Mouse (Mus musculus) forebrain, embryonic 16.5 days (tissue): ENCODE measurements at regions not wholly inside any gene's neighbourhood (a gene's known extent, or its start where the extent isn't known, plus 50 kb on each side); places are given as distances from the start of the nearest gene placed in this dataset.
A peak's percentile ranks its signal among the peaks of the same experiment; 100 is the strongest.

Source experiments
- ATAC-seq: fragments of 200-750 bp; cut with Nextera tagmentation; 2 replicates; pipeline ENCODE4 v1.8.0; 2017; ENCODE audit warnings: mild to moderate bottlenecking, moderate library complexity
- H3K27ac ChIP-seq: fragments of 300-500 bp; sonication (generic); 2 replicates; pipeline ENCODE4 v1.5.1; 2014; ENCODE audit warnings: low read length, control low read depth
- H3K27me3 ChIP-seq: fragments of 300-500 bp; sonication (generic); replicated peaks from 2 replicates; pipeline ENCODE4 v1.6.1; 2014; ENCODE audit warnings: low read length; ENCODE audit not compliant: control insufficient read depth, insufficient read depth
- H3K36me3 ChIP-seq: fragments of 300-500 bp; sonication (generic); 2 replicates; pipeline ENCODE4 v1.6.1; 2014; ENCODE audit not compliant: control insufficient read depth, insufficient read depth
- H3K4me1 ChIP-seq: fragments of 300-500 bp; sonication (generic); replicated peaks from 2 replicates; pipeline ENCODE4 v1.6.1; 2014; ENCODE audit warnings: low read length; ENCODE audit not compliant: control insufficient read depth, insufficient read depth
- H3K4me2 ChIP-seq: fragments of 300-500 bp; sonication (generic); 2 replicates; pipeline ENCODE4 v1.6.1; 2014; ENCODE audit warnings: mild to moderate bottlenecking, low read length, control low read depth
- H3K4me3 ChIP-seq: fragments of 300-500 bp; sonication (generic); replicated peaks from 2 replicates; pipeline ENCODE4 v1.5.1; 2014; ENCODE audit warnings: mild to moderate bottlenecking, low read length, control low read depth
- H3K9ac ChIP-seq: fragments of 300-500 bp; sonication (generic); replicated peaks from 2 replicates; pipeline ENCODE4 v1.6.1; 2014; ENCODE audit warnings: low read depth, low read length, control low read depth
- H3K9me3 ChIP-seq: fragments of 300-500 bp; sonication (generic); 2 replicates; pipeline ENCODE4 v1.6.1; 2016; ENCODE audit warnings: low read length; ENCODE audit not compliant: control insufficient read depth
- WGBS: fragments of 180-500 bp; shearing (Covaris S2); extraction: QIAGEN DNeasy Blood & Tissue Kit; methylation state at CpG from one replicate; pipeline ENCODE4 v1.1.7; 2014; 5-methylcytosine and 5-hydroxymethylcytosine counted together

GRCm38 (mm10) chr10:39228027-39228426, 64.4 kb upstream of the Ccn6 start:
- peak overlapping the region; percentile 42 for H3K27ac ChIP-seq
- no peaks in the 10 kb centered on the region for H3K27me3 ChIP-seq
- peaks cover 17% of the 10 kb centered on the region for H3K4me1 ChIP-seq
- peak overlapping the region; percentile 18 for H3K4me3 ChIP-seq
- peak; percentile 30; the same call in 1 of the 2 replicates for ATAC-seq
- no peaks in the 10 kb centered on the region for H3K9me3 ChIP-seq
- no peaks in the 10 kb centered on the region for H3K36me3 ChIP-seq
- H3K9ac ChIP-seq: peak overlapping the region; percentile 45
- WGBS: 14% methylated on average over 5 of the region's 5 CpGs
- peak overlapping the region; percentile 49 for H3K4me2 ChIP-seq

DNA sequence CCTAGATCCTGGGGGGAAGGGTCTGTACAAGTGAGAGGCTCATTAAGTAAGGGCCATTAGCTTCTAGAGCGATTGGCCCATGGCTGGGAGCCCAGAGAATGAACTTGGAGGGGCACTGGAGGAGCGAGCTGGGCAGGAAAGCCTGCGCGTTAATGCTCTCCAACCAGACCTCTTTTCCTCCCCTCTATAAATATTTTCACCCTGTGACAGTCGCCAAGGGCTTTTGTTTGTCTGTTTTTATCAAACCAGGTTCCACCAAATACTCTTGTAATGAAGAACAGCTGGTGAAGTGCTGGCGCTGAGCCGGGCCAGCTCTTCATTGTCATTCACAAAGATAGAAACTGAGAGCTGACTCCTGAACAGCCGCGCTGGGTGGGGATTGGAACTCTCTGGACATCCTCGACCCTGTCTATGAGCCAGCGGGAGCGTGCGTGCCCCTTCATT, 63.9 kb upstream of the Ccn6 start:
- no peaks in the 10 kb centered on the region for H3K36me3 ChIP-seq
- ATAC-seq: peak; percentile 74
- peak overlapping the region; percentile 45; the same call in 1 of the 2 replicates for H3K27ac ChIP-seq
- peak overlapping the region; percentile 49 for H3K4me2 ChIP-seq
- peak overlapping the region; percentile 18 for H3K4me3 ChIP-seq
- H3K9me3 ChIP-seq: no peaks in the 10 kb centered on the region
- peaks cover 17% of the 10 kb centered on the region for H3K4me1 ChIP-seq
- H3K27me3 ChIP-seq: no peaks in the 10 kb centered on the region
- 9% methylated on average over 13 of the region's 13 CpGs for WGBS
- peak overlapping the region; percentile 45 for H3K9ac ChIP-seq

DNA sequence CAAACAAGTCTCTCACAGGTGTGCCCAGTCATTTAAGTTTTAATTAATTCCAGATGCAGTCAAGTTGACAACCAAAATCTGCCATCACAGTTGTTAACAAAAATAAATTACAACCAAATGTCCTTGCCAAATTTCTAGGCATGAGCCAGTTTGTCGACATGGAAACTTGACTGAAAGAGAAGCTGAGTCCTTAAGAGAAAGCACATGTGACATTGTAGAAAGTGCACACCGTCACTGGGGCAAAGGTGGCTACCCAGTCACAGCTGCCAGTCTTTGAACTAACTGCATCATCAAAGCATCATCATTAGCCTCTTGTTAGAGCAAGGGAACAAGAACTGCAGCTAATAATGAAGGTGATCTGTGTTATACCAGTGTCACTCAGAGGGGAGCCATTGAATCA, 62.9 kb upstream of the Ccn6 start:
- 30% methylated on average over 2 of the region's 2 CpGs for WGBS
- ATAC-seq: no peak
- Histone ChIP-seq H3K4me2 (no peak overlapping the region), H3K9me3 (no peaks in the 10 kb centered on the region), H3K9ac (no peak overlapping the region), H3K4me3 (no peak overlapping the region), H3K27me3 (no peaks in the 10 kb centered on the region), H3K36me3 (no peaks in the 10 kb centered on the region), H3K4me1 (peaks cover 17% of the 10 kb centered on the region), H3K27ac (no peak overlapping the region)

GRCm38 (mm10) chr10:39224449-39225094, 61.0 kb upstream of the Ccn6 start:
- ATAC-seq: no peak
- Histone ChIP-seq H3K9me3 (no peaks in the 10 kb centered on the region), H3K4me3 (no peak overlapping the region), H3K4me2 (no peak overlapping the region), H3K9ac (no peak overlapping the region), H3K4me1 (peaks cover 17% of the 10 kb centered on the region), H3K36me3 (no peaks in the 10 kb centered on the region), H3K27ac (no peak overlapping the region), H3K27me3 (no peaks in the 10 kb centered on the region)
- 38% methylated on average over 5 of the region's 5 CpGs for WGBS

GRCm38 (mm10) chr10:39221028-39221427, 57.4 kb upstream of the Ccn6 start:
- Histone ChIP-seq H3K4me1 (no peaks in the 10 kb centered on the region), H3K4me3 (no peak overlapping the region), H3K9ac (no peak overlapping the region), H3K36me3 (no peaks in the 10 kb centered on the region), H3K27ac (no peak overlapping the region), H3K27me3 (no peaks in the 10 kb centered on the region), H3K9me3 (peaks cover 7% of the 10 kb centered on the region), H3K4me2 (no peak overlapping the region)
- 87% methylated on average over 2 of the region's 2 CpGs for WGBS
- ATAC-seq: no peak

DNA sequence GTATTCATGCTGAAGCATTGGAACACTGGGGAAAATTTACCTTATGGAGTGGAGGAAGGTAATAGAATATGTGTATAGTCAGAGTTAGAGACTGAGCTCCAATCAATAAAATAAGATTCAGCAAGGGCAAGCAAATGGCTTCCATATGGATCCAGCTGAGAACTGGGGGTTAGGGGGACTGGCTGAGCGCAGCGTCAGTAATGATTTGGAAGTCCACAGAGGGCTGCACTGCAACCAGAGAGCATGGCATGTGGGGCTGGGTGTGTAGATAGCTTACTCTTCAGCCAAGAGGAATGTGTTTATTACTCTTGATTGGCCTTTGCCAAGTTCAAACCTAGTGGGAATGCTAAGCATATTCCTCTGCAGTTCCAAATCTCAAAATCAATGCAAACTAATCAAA, 55.8 kb upstream of the Ccn6 start:
- Histone ChIP-seq H3K4me2 (no peak overlapping the region), H3K27me3 (no peaks in the 10 kb centered on the region), H3K27ac (no peak overlapping the region), H3K4me3 (no peak overlapping the region), H3K9ac (no peak overlapping the region), H3K36me3 (no peaks in the 10 kb centered on the region), H3K9me3 (peaks cover 7% of the 10 kb centered on the region), H3K4me1 (no peaks in the 10 kb centered on the region)
- no peak for ATAC-seq
- 86% methylated on average over 2 of the region's 2 CpGs for WGBS

GRCm38 (mm10) chr10:39218151-39218550, 54.6 kb upstream of the Ccn6 start:
- peaks cover 7% of the 10 kb centered on the region for H3K9me3 ChIP-seq
- H3K4me3 ChIP-seq: no peak overlapping the region
- ATAC-seq: no peak

GRCm38 (mm10) chr10:39216142-39216904, 52.7 kb upstream of the Ccn6 start:
- H3K4me3 ChIP-seq: no peak overlapping the region
- H3K27ac ChIP-seq: no peak overlapping the region
- H3K9ac ChIP-seq: no peak overlapping the region
- ATAC-seq: no peak
- peaks cover 7% of the 10 kb centered on the region for H3K9me3 ChIP-seq
- no peaks in the 10 kb centered on the region for H3K36me3 ChIP-seq
- no peaks in the 10 kb centered on the region for H3K27me3 ChIP-seq
- H3K4me1 ChIP-seq: no peaks in the 10 kb centered on the region
- H3K4me2 ChIP-seq: no peak overlapping the region
- 91% methylated on average over 14 of the region's 14 CpGs for WGBS

More at GRCm38 (mm10) chr10:39218151-39218550, 54.6 kb upstream of the Ccn6 start:
- no peaks in the 10 kb centered on the region for H3K27me3 ChIP-seq
- no peaks in the 10 kb centered on the region for H3K36me3 ChIP-seq
- H3K4me1 ChIP-seq: no peaks in the 10 kb centered on the region
- 92% methylated on average over 5 of the region's 5 CpGs for WGBS
- no peak overlapping the region for H3K27ac ChIP-seq
- H3K4me2 ChIP-seq: no peak overlapping the region
- H3K9ac ChIP-seq: no peak overlapping the region

DNA sequence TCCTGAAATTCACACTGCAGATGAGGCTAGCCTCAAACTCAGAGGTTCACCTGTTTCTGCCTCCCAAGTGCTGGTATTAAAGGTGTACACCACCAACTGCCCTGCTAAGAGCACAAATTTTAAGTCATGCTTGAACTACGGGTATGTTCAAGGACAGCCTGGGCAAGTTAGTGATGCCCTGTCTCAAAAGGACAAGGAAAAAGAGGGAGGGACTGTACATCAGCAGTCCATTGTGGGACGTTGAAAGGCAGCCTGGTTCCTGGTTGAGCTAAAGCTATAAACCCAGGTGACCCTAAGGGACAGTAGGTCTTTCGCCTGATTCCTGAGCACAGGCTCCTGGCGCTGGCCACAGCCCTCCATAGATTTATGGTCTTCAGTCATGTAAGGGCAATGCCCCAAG, 51.0 kb upstream of the Ccn6 start:
- H3K4me1 ChIP-seq: peaks cover 5% of the 10 kb centered on the region; the same call in 1 of the 2 replicates
- no peak overlapping the region for H3K4me3 ChIP-seq
- H3K36me3 ChIP-seq: no peaks in the 10 kb centered on the region
- no peak for ATAC-seq
- WGBS: 90% methylated on average over 4 of the region's 4 CpGs
- no peak overlapping the region for H3K4me2 ChIP-seq
- no peak overlapping the region for H3K9ac ChIP-seq
- no peaks in the 10 kb centered on the region for H3K27me3 ChIP-seq
- H3K27ac ChIP-seq: no peak overlapping the region
- H3K9me3 ChIP-seq: peaks cover 7% of the 10 kb centered on the region
